Mouse (Mus musculus) lung, postnatal 4 days (tissue): ENCODE measurements at regions not wholly inside any gene's neighbourhood (a gene's known extent, or its start where the extent isn't known, plus 50 kb on each side); places are given as distances from the start of the nearest gene placed in this dataset.
A peak's percentile ranks its signal among the peaks of the same experiment; 100 is the strongest.
"Not testable (repeated sequence)": the region's sequence is repeated elsewhere in the genome, so short reads cannot be mapped to it uniquely, and the experiment has no call there.

Experiments used
- DNase-seq, 2 experiments: peaks; one replicate each; pipeline ENCODE4 v3.0.0; 2021

DNA sequence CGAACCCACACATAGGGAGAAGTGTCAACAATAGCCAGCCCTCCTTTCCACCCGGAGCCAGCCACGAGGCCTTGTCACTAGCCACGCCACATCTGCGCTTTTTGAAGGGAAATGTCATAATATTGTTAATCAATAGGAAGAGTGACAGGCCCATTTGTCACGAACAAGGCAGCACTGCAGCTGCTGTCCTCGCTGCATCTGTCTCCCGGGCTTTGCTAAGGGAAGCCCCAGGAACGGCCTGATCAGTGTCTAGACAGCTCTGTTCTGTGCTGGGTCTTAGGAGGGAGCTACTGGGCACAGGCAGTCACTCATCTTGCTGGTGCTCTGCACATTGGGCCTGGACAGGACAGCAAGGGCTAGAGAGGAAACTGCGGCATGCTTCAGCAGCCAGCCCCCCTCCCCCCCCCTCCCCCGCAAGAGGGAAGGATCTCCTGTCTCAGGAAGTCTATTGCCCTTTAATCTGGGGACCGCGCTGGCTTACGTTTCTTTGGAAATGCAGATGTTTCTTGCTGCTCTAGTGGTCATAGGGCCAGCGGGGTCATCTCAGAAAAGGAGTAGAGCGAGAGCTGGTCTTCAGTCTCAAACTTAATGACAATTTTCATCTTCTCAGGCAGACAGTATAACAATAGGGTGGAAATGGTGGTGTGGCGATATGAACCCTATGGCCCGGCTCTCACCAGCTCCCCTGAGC, 169.1 kb upstream of the Npvf start:
- DNase-seq = peak in 1 of 2 experiments; percentile 19

GRCm38 (mm10) chr6:50824466-50824865, 170.2 kb upstream of the Npvf start:
- no peak for DNase-seq

DNA sequence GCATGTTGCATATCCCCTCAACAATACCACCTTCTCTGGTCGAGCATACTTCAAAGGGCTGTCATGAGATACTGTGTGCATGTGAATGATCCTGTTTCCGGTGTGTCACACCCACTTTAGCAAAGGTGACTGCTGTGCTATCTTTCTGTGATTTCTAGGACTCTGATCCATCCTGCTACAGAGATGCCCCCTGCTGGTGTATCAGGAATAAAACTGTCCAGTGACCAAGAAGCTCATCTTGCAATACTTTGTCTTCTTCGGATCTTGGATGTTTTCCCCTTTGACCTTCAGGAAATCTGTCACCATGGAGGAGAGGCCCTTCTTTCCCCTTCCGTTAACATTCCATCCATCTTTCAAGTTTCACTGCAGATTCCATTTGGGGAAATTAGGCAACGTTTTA, 177.5 kb upstream of the Npvf start:
- DNase-seq = no peak

GRCm38 (mm10) chr6:50835997-50836625, 181.9 kb upstream of the Npvf start:
- DNase-seq = no peak

DNA sequence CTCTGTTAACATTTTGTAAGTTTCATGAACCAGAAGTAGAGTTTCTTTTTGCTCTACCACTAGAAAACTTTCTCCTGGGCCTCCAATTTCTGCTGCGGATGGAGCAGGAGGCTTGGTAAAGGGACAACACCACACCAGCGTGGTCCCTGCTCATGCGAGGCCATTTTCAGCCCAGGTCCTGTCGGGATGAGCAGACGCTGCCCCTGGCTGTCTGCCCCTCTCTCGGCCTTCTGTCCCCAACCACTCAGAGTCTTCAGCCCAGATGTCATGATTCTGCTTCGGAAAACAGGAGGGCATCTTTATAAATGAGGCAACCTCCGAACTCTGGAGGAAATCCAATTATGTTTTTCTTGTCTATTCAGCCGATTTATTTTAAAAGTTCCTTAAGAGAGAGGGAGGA, 186.6 kb upstream of the Npvf start:
- DNase-seq = no peak

DNA sequence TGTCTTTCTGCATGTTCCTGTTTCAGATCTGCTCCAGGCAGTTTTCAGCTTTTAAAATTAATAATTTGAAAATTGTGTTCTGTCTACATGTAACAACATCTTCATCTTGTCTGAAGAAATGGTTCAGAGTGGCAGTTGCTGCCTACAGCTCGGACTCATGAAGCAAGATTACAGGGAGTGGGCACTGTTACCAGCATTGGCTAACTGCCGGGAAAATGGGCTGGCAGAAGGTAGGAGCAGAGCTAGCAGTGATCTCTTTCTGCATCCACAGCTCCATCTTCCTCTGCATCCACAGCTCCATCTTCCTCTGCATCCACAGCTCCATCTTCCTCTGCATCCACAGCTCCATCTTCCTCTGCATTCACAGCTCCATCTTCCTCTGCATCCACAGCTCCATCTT, 191.0 kb upstream of the Npvf start:
- DNase-seq = not testable (repeated sequence)

DNA sequence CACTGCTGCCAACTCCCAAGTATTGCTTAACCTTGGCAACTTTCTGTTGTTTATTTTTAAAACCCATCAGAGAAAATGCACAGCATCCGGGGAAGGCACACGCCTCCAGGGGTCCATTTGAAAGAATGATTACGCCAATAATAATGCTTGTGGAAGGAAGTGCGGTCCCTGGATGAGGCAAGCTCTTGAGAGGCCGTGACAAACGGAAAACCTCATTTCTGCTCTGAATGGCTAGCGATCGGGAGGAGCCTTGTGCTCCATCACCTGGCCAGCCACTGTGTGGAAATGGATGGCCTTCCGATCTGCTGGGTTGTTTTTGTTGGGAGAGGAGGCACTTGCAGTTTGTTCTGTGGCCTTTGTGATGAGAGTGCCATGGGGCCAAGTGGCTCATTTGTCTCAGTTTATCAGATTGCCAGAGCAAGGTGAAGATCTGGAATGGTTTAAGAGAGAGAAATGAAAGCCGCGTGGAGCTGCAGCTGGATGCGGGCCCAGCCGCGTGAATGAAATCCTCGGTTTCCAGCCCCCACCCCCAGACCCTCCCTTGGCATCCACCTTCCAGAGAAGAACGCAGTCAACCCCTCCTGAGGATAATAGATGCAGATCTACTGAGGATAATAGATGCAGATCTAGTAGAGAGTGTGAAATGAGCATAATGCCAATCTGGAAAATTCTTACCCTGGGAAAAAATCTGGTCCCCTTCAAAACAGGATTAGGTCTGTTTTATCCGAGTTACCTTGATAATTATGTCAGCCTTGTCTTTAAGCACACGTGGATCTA, 192.7 kb upstream of the Npvf start:
- DNase-seq = no peak

- no peak for DNase-seq
Measured at GRCm38 (mm10) chr6:50847548-50847947, 193.3 kb upstream of the Npvf start.

GRCm38 (mm10) chr6:50859162-50859561, 204.9 kb upstream of the Npvf start:
- DNase-seq = no peak

DNA sequence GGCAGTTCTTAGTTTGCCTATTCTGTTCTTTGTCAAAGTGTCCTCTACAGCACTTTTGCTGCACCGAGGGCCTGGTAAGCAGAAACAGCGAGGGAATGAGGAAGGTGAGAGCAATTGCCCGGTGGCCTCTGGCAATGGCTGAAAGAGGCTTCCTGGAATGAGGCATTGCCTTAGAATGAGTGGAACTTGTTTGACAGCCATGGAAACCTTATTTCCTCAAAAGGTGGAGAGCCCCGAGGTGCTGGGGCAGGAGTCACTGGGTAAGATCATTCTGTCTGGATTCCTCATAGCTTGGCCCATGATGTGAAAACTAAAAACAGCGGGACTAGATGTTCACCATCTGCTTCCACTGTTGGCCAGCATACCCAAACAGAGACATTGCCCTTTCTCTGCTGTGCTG, 223.8 kb upstream of the Npvf start:
- DNase-seq = no peak

GRCm38 (mm10) chr6:50882298-50882697, 228.1 kb upstream of the Npvf start:
- DNase-seq = no peak

DNA sequence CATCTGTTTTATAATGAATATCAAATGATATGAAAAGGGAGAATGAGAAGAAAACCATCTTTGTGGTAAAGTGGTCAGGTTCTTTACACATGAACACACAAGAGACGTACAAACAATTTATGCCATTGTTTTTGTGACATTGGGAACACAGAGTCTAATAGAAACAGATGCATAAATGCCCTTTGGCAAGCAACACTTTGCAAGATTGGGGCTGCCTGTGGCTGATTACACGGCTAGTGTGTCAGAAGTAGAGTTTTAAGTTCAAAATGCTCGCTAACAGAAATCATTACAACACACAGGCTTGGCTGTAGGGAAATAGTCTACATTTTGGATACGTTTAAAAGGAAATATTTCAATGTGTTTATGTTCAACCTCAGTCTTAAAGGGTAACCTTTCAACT, 228.5 kb upstream of the Npvf start:
- DNase-seq = no peak

- no peak for DNase-seq
Measured at GRCm38 (mm10) chr6:50885031-50885430, 230.8 kb upstream of the Npvf start.

DNA sequence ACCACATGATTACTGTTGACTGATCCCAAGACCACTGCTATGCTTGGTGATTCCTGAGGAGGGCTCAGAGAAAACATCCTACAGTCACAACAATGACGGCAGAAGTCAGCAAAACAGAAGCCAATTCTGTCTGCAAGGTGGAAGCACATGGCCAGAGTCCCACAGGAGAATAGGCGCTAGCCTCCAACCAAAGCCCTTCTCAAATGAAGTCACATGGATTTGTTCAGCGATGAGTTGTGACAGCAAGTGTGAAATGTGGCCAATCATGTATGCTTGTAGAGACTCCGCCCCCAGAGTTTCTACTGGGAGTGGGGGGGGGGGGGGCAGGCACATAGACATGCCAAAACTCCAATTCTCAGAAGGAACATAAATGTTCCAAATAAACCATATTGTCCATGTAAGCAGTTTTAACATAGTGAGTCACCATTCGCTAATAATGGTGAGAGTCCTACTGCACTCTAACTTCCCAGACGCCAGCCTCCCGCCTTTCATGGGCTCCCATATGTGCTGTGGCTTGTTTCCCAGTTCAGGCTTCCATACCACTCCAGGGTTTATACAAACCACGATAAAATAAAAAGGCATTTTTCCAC, 231.6 kb upstream of the Npvf start:
- no peak for DNase-seq

- DNase-seq = peak; percentile 51 to 83
Measured at GRCm38 (mm10) chr6:50890370-50891204, 236.3 kb upstream of the Npvf start.

DNA sequence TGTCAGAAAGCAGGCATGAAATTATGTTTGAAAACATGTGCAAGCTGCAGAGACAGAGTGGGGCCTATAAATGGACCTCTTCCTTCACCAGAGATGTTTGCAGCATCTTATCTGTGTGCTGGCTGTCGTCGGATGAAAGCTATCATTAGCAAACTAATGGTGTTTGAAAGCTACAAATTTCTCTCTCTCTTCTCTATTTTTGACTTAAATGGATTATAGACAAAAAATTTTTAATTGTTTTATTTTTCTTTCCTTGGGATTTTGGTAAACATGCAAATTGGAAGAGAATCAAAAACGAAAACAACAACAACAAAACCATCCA, 236.9 kb upstream of the Npvf start:
- DNase-seq = no peak

- no peak for DNase-seq
Measured at GRCm38 (mm10) chr6:50898792-50899191, 244.6 kb upstream of the Npvf start.

DNA sequence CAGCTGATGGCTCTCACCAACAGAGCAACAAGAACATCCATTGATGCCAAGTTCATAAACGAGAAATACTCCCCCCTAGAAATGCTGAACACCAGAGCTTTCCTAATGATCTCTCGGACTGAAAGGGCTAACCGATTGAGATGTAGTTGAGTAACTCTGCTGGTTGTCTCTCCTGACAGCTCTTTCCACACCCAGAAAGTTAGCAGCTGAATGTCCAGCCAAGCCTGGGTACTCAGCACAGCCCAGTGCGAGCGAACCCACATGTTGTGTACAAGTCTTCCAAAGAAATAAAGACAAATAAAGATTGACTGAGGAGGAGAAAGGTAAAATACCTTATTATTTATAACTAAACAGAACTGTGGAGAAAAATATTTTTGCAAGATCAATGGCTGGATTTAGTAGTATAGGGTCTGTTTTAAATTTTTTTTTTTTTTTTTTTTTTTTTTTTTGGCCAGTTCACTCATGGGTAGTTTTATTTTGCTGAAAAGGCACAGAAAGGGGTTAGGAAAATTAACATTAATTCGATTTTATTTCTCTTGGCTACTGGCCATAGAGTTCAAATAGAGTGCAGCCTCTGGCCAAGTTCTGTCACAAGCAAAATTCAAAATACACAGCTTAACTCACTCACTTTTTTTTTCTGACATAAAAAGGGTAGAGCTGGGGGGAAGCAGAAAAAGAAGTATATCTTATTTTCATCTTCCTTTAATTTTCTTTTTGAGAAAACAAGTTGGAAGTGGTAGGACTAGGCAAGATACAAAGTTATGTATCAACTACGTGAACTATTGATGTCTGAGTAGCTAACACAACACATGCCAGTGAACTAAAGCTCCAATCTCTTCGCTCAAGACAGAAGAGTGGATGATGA, 261.2 kb upstream of the Npvf start:
- no peak for DNase-seq

GRCm38 (mm10) chr6:50918248-50918647, 264.0 kb upstream of the Npvf start:
- DNase-seq = no peak

DNA sequence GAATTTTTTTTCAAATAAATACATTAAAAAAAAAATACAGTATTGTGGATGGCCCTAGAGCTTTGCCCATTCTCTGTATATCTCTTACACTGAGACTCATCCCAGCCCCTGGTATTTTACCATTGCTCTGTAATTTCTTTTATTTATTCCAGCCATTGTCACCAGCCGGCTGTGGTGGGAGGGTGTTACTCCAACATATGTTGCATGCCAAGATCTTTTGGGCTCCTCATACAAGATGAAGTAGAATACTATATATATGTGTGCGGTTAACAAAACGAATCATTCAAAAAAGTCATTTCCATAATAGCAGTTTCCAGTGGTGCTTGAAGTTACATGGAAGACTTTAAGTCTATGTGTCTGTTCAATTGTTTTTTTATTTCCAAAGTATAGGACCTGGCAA, 268.0 kb upstream of the Npvf start:
- no peak for DNase-seq

GRCm38 (mm10) chr6:50924571-50924970, 270.3 kb upstream of the Npvf start:
- DNase-seq = no peak

GRCm38 (mm10) chr6:50924998-50925397, 270.8 kb upstream of the Npvf start:
- no peak for DNase-seq
